Mouse (Mus musculus) T-helper 1 cell (primary cell): ENCODE measurements around the gene Glis3.

Source experiments
- in situ Hi-C: fragments of 300-600 bp; cut with MboI, MseI; formaldehyde crosslinking; loops from one replicate; pipeline ENCODE4 v1.15.1; 2025; ENCODE audit warnings: high pct_unique_total_duplicates

The Glis3 gene

DNA sequence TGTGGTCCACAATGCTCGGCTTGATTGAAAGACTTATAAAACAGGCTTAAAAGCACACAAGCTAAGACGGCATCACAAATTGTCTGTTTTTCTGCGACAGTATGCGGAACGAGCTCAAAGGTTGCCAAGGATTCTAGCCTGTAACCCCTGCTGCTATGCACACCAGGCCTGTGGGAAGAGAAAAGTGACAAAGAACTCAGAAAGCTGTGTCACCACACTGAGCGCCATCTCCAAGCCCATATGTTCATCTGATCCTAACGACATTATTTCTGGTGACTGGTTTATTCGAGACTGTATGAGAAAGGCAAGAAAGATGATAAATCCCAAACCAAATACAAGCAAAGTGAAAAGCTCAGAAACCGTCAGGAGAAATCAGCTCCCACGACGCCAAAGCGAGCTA is 144.9 kb downstream of the Glis3 start:
- in situ Hi-C loops: no loop called here

DNA sequence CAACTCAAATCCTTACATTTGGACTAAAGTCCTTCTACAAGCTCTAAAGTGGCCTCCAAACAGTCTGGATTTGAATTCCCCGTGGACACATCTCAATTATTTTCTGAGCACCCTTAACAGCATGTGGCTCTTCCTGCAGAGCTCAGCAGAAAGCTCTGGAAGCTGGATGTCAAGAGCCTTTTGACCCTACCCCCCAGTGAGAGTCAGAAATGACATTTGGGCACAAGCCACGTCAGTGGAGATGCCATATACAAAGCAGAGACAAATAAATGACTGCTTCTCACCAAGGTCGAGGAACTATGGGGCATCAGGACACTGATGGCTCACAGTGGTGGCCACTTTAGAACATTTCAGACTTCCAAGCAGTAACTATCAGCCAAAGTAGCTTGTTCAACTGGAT is 146.3 kb downstream of the Glis3 start:
- in situ Hi-C loops: no loop called here

DNA sequence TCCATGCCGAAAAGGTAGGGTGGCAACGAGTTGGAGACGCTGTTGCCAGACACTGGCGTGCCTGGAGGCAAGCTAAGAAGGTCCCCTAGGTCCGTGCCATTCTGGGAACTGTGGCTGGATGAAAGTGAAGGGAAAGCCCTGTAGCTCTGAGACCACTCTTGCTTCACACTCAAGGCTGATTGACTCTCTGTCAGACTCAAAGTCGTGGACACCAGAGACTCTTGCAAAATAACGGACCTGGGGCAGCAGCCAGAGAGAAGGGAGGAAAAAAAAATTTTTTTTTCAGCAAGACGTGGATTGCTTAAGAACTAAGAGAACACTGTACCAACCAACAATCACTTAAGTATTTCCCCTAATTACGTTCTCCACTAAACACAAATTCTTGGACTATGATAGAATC is 148.1 kb downstream of the Glis3 start:
- in situ Hi-C loops: no loop called here

DNA sequence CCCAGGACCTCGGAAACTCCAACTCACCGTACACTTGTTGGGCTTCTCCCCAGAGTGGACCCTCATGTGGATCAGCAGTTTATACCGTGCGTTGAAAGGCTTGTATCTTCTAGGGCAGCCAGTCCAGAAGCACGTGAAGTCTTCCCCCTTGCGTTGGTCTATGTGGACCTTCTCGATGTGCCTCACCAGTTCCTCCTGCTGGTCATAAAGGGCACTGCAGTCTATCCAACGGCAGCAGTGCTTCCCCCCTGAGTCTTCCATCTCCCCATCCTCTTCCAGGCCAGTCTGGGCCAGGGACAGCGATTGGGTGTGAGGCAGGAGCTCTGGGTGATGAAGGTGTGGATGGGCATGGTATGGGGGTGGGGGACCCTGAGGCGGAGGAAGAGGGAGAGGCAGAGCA is 149.0 kb downstream of the Glis3 start:
- in situ Hi-C loops: no loop called here

DNA sequence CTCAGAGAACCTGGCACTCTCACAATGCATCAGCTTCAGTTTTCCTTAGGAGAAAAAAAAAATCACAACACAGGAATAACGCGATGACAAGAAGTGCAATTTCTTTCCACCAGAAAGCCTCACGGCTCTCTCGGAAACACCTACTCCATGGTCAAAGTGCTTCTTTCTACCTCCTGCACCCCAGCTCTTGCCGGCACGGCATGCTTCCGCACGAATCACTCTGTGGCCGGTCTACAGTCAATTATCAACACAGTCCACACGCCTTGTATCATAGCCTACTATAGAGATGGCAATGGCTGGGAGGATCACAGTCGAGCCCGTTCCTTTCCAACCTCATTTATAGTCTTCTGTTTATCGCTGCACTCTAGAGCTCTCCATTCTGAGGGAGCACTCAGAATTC is 150.9 kb downstream of the Glis3 start:
- in situ Hi-C loops: loop anchor here (10.0 kb wide), 1 partner anchor 1226 kb away; no protein-coding TSS in a partner anchor

DNA sequence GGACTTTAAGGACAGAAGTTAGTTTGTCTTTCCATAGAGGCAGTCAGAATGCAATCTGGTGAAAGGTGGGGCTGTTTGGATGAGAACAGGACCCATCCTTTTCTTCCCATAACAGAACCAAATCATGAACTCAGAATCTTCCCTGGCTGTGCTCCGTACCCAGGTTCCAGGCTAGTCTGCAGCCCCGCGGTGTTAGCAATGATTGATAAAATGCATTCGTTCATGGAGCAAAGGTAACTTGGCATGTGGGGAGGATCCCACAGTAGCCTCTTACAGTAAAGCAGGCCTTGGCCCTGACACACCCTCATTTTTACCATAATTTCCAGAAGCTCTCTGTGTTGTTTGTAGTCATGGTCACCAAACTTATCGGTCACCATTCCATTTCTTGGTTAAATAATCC is 152.4 kb downstream of the Glis3 start:
- in situ Hi-C loops: loop anchor here (10.0 kb wide), 1 partner anchor 1227 kb away; no protein-coding TSS in a partner anchor

DNA sequence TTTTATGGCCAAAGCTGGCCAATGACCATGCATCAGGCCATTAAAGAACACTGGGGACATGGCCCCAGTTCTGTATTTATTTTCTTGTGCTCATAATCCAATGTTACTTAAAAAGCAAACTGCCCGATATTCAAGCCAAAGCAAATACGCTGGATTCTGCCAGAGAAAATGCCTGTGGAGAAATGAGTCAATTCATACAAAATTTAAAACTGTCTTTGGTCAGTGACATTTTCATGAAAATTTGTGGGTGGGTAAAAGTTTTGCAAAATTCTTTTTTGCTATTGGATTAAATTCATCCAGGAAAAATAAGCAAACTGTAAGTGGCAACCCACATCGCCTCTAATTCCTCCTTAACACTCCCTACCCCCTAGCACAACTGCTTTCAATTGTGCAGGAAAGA is 154.5 kb downstream of the Glis3 start:
- in situ Hi-C loops: loop anchor here (10.0 kb wide), 1 partner anchor 1229 kb away; no protein-coding TSS in a partner anchor

DNA sequence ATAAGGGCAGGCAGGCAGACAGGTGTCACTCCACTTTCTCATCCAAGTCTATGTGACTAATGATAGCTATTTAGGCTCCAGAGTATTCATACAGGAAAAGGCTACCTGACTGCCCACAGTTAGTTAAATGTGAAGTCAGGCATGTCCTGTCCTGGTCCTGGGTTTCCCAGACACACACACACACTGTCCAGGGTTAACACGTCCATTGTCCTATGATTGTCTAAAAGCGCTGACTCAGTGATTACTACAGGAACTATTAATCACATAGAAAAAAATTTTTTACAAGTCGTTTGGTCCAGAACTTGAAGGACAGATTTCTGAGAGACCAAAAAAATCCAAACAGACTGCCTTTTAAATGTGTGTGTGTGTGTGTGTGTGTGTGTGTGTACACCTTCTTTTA is 157.6 kb downstream of the Glis3 start:
- in situ Hi-C loops: loop anchor here (10.0 kb wide), 1 partner anchor 1233 kb away; no protein-coding TSS in a partner anchor

DNA sequence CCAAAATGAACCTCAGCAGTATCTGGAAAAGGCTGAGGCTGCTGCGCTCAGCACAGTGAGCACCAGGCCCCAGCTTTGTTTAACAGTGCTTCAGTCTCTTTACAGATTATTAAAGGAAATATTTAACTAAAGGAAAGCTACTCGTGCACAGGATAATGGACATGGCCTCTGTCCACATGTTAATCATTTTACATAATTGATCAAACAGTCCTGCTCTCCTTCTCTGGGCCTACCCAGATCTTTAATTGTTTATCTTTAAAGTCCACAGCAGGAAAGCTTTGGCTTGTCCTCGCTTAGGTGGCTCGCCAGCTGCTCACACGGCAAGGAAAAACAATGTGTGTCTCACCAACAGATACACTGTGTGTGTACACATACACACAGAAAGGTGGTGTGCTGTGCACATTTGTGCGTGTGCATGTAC is 159.1 kb downstream of the Glis3 start:
- in situ Hi-C loops: loop anchor here (10.0 kb wide), 1 partner anchor 1234 kb away; no protein-coding TSS in a partner anchor

DNA sequence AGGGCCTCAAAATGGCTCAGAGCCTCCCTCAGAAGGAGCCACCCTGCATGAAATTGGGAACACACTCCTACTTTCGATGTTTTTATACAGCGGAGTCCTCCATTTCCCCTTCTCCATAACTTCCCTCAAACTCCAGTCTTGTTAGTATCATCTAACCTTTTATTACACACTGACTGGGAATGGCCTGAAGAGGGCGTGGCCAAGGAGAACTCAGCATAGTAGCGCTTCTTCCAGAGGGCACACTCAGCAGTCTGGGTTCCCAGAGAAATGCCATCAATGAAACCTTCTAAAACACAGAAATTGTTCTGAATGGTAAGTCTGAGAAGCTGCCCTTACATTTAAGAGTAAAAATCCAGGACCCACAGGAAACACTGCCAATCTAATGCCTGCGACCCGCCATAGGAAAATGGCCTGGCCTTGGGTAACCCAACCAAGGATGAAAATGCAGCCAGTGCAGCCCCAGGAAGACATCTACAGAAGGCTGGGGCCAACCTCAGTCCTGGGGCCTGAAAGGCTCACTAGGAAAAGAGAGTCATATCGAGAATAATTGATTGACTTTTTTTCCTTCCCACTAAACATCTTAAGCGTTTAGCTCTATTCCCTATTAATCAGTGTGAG is 159.6 kb downstream of the Glis3 start:
- in situ Hi-C loops: loop anchor here (10.0 kb wide), 1 partner anchor 1235 kb away; no protein-coding TSS in a partner anchor

DNA sequence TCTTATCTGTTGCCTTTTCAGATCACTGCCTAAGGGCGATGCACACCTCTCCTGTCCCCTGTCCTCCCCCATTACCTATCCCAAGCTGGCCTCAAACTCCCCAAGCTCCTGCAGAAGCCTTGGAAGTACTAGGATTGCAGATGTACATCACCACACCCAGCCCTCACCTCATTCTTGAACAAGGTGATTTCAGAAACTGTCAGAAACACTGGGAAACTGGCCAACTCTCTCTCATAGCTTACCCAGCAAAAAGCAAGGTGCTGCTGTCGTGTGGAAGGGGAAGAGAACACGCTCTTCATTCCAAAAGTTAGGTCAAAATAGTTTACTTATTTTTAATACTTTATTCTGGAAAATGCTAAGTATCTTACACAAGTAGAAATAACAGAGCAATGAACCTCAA is 160.6 kb downstream of the Glis3 start:
- in situ Hi-C loops: no loop called here

DNA sequence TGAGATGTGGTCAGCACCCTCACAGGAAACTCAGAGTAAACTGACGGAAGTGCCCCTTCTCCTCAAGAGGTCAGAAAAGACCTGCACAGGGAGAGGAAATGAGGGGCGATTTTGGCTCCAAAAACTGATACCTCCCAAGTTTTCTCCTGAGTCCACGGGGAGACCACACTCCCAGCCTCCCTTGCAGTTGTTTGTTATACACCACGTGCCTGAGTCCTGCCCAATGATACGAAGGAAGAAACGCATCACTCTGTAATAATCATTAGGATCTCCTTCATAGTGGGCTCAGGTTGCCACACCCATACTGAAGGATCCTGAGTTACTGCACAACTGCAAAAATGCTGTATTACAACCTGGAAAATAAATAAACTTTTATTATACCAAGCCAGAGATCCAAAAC is 161.0 kb downstream of the Glis3 start:
- in situ Hi-C loops: no loop called here

DNA sequence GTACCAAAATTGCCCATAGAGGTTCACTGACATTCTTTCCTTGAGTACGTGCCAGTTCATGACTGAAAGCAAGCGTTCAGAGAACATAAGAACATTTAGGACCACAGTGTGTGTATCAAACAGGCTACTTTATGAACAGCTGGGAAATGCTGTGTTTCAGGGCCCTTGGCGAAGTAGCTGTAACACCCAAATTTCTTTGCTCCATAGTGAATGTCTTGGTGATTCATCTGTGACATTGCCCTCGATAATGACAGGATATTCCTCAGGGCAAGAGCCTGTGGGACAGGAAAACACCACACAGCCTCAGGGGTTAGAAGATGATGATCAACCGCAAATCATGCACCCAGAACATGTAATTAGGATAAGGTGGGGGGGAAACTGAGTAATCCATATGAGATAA is 161.6 kb downstream of the Glis3 start:
- in situ Hi-C loops: no loop called here

DNA sequence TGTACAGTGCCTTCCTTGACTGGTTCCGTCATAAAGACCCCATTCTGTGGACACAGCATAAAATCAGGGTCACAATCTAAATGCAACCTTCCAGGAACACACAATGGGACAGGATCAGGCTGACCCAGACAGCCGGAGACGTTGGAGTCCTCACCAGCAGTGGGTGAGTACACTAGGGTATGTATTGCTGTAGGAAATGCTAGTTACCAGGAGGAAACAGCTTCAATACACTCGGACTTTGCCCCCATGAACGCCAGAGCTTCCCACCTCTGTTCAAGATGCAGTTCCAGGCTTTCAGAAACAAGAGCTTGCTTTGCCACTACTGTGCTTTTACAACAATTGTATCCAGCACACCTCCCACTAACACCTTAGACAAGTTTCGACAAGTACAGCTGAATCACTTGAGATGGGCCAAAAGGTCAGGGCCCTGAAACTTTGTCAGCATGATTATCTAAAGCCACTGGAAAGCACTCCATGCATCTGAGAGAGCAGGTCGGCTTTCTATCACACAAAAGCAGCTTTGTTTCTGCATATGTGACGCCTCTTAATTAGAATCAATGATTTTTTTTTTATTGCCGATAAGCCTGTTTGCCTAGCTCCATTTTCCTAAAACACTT is 162.3 kb downstream of the Glis3 start:
- in situ Hi-C loops: no loop called here

DNA sequence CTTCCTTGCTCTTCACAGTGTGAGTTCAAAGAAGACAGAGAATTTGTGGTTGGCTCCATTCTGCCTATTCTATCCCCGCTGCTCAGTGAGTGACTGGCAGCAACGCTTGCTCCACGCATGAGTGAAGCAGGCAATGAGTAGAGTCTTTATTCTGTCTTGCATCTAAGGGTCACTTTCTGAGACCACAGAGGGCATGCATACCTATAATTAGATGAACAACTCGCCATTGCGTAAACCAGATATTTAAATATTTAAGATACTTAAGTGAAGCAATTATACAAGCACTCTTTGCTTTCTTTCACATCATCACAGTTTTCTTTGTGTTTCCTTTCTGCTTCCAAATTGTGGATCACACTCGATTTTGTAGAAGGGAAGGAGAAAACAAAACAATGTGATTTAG is 163.4 kb downstream of the Glis3 start:
- in situ Hi-C loops: no loop called here

DNA sequence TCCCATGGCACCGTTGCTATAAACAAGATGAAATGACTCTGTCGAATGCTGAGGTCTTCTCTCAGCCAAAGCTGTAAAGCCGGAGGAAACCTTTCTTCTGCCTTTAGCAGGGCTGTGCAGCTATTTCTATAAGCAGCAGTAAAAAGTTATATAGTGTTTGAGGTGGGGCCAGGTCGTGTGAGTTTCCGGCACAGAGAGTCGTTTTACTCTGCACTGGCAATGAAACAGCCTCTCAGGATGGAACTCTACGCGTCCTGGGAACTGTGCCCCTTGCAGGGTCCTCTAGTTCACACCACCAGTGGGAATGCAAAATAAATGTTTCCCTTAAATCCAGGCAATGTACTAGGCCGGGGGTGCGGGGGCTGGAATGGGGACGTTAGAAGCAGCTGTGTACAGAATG is 167.4 kb downstream of the Glis3 start:
- in situ Hi-C loops: no loop called here

DNA sequence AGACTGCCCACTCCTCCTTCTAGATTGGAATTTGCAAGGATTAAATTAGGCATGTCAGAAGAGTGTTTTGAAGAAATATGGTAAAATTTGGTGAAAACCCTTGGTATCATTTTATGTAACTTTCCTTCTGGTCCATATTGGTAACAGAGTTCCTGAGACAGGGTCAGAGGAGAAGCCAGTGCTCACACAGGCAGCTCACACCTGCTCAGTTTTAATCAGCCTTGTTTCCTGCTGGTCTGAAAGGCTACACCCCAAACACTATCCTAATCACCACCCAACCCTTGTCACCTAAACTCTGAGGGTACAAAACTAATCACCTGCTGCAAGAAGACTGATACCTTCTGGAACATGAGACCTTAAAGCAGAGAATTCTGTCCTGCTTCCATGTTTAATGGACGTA is 168.0 kb downstream of the Glis3 start:
- in situ Hi-C loops: no loop called here

DNA sequence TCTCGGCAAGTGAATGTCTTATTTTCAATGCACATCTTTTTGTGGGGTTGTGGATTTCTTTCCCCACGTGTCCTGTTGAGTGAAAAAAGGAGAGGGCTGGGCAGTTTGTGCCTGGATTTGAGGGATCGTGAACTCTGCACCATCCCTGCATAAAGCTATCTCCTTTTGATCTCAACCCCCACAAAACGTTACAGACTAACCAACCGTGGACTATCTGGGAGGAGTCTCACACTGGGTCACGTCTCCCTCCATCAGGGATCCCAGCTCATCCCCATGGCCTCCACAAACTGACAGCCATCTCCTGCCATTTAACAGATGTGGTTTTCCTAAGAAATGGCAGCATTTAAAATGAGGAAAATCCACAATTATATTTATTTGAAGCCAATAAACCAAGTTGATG is 174.5 kb downstream of the Glis3 start:
- in situ Hi-C loops: no loop called here

DNA sequence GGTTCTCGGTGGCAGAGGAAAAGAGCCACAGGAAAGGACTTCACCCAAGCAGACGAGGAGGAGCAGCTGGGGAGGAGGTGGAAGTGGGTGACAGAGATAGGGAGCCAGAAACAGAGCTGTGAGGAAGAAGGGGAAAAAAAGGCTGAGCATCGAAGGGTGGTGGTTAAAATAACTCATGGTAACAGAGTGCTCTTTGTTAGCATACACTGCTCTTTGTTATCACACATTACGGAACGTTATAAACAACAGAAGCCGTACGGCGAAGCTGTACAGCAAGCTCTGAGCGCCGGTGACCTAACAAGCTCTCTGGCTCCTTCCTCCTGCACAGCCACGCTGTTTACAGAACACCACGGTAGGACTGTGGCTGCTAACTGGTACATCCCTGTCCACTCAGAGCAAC is 176.9 kb downstream of the Glis3 start:
- in situ Hi-C loops: no loop called here

DNA sequence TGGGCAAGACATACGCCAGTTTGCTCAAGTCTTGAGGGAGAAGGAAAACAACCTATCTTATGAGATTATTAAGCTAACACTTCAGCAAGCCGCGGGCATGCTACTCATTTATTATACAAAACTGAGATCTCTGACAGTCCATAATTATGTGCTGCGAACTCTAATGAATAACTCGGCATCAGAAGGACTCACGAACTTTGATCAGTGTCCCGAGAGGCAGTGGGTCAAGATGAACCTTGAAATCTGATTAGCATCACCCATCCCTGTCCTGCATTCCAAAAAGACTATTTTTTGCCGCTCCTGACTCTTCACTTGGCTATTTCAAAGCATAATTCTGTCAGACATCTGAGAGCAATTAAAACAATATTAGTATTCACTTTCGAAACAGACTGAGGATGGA is 178.9 kb downstream of the Glis3 start:
- in situ Hi-C loops: no loop called here

DNA sequence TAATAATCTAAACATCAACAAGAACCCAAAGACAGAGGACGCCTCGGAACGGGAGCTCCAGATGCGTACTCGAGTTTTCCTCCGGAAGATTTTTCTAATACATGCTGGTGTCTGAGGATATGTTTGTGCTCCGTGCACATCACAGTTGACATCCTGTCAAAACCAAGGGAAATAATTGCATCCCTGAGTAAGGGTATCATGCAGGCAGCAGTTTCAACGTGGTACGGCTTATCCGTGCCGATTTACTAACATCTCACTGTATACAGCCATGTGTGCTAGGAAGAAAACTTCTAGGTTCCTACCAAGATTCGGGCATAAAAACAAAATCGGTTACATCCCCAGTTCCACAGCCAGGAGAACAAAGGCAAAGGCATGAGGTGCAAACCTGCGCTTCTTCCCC is 179.4 kb downstream of the Glis3 start:
- in situ Hi-C loops: no loop called here

DNA sequence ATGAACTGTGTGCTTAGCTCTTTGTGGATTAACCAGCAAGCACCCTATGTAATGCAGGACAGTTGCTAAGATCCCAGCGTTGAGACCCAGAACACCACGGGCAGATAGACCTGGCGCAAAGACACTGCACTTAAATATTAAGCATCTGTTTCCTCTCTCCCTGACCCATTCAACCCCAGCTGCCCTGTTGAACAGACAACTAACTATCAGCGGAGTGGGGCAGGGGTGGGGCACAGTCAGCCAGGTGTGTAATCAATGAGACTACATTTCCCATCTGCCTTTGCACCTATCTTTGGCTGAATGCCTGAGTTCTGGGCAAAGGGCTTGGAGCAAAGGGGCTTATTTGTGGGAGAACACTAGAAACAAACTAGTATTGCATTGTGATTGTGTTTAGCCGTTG is 180.1 kb downstream of the Glis3 start:
- in situ Hi-C loops: no loop called here

DNA sequence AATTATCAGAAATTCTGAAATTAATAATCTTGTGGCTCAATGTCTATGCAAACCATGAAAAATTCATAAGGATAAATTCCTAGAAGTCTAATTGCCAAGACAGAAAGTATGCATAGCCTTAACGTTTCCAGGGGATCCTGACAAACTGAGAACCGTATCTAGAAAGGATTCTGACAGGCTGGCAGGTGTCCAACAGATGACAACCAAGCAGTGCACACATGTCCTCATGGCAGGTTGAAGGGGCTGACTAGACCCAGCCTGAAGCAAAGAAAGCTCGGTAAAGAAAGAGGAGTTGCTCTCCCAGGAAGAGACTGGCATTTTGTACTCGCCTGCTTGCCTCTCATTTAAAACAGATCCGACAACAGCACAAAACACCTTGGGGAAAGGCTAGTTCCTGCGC is 184.0 kb downstream of the Glis3 start:
- in situ Hi-C loops: no loop called here
